Mouse (Mus musculus): Measurements from ENCODE around the gene Wnt11. TPM values are rescaled to one million over a fixed set of nuclear protein-coding genes. Genes with fewer than 3 reads are reported as not detected.

The Wnt11 gene
- polyA plus RNA-seq, 1 experiment from 2014 or later: 12.3 TPM

DNA sequence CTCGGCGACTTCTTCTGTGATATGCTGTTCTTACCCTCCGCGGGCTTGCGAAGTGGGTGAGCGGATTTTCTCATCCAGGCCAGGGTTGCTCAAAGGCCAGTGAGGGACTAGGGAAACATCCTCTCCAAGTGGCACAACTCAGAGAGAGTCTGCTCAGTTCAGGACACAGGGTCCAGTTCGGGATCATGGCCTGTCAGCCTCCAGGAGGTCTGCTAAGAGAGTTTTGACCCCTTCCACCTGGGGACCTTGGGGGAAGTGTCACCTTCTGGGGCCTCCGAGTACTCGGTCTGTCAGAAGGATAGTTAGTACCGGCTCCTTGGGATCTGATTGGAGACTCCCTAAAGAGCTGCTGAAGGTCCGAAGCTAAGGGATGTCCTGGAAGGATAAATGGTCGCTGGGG is 4.4 kb downstream of the Wnt11 start:
- H3K9me3 ChIP-seq (ENCODE audit: control insufficient read depth, low read length): no peaks in the 10 kb centered on the region
- no peak for ATAC-seq (ENCODE audit: low read depth)
- H3K4me3 ChIP-seq (ENCODE audit: low read length): peak overlapping the region; percentile 55
- peak overlapping the region; percentile 66 for H3K9ac ChIP-seq (ENCODE audit: low read length)
- H3K27ac ChIP-seq (ENCODE audit: low read length): no peak overlapping the region
- WGBS: 8% methylated on average over 12 of the region's 12 CpGs
- peak overlapping the region; percentile 90 for H3K4me2 ChIP-seq (ENCODE audit: low read depth, low read length)
- H3K36me3 ChIP-seq (ENCODE audit: control insufficient read depth, insufficient read depth, low read length): no peaks in the 10 kb centered on the region
- peaks cover 16% of the 10 kb centered on the region for H3K27me3 ChIP-seq (ENCODE audit: control insufficient read depth, insufficient read depth, low read depth, low read length)
- peaks cover 42% of the 10 kb centered on the region for H3K4me1 ChIP-seq (replicated peaks; ENCODE audit: control insufficient read depth, insufficient read depth, low read length)

DNA sequence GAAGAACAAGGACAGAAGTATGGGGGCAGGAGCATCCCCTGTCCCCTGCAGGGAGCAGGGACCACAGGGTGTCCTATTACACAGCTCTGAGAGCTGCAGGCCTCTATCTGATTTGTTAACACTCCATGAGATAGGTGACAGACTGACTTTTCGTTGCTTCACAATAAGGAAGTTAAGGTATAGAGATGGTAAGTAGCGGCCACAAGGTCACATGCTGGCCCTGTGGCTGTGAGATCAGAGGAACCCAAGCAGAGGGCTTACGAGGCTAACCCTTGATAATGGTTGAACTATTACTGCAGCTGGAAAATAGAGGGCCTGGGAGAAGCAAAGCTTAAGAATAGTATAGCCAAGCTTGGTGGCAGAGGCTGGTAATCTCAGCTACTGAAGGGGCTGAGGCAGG is 5.9 kb downstream of the Wnt11 start:
- no peak overlapping the region for H3K4me2 ChIP-seq (ENCODE audit: low read depth, low read length)
- peaks cover 36% of the 10 kb centered on the region for H3K4me1 ChIP-seq (replicated peaks; ENCODE audit: control insufficient read depth, insufficient read depth, low read length)
- H3K27me3 ChIP-seq (ENCODE audit: control insufficient read depth, insufficient read depth, low read depth, low read length): peaks cover 11% of the 10 kb centered on the region
- 64% methylated on average over 3 of the region's 3 CpGs for WGBS
- no peak overlapping the region for H3K4me3 ChIP-seq (ENCODE audit: low read length)
- no peak overlapping the region for H3K9ac ChIP-seq (ENCODE audit: low read length)
- no peaks in the 10 kb centered on the region for H3K36me3 ChIP-seq (ENCODE audit: control insufficient read depth, insufficient read depth, low read length)
- no peaks in the 10 kb centered on the region for H3K9me3 ChIP-seq (ENCODE audit: control insufficient read depth, low read length)
- ATAC-seq (ENCODE audit: low read depth): no peak
- no peak overlapping the region for H3K27ac ChIP-seq (ENCODE audit: low read length)

DNA sequence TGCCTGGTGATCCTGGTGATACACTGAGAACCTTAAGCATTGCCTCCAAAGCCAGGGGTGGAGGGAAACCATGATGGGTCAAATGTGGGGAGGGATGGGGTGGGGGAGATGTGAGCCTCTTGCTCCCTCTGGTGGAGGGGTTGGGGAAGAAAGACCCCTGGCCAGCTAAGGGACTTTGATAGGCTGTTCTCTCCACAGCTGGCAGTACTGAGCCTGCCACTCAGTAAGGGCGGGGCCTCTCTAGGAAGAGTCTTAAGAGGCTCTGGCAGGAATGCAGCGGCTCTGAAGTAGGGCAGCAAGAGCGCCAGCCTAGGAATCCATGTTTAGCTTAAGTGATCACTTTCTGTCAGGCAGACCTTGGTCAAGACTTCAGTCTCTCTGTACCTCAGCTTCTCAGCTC is 6.9 kb downstream of the Wnt11 start:
- peak; percentile 41 for ATAC-seq (ENCODE audit: low read depth)
- H3K4me2 ChIP-seq (ENCODE audit: low read depth, low read length): no peak overlapping the region

DNA sequence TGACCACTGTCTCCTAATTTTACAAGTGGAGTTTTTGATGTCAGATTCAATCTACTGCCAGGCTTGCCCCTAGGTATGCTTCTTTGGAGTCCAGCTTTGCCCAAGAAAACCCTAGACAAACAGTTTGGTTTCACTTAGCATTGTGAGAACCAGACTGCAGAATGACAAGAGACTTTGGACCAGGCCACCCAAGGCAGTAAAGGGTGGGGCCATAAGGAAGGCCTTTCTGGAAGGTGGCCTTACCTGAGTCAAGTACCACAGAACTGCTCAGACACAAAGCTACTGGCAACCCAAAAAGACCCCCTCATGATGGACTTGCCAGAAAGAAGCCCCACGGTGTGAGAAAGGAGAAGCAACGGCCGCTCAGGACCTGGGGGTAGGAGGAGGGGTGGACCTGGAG is 8.1 kb downstream of the Wnt11 start:
- H3K27ac ChIP-seq (ENCODE audit: low read length): no peak overlapping the region
- H3K4me1 ChIP-seq (replicated peaks; ENCODE audit: control insufficient read depth, insufficient read depth, low read length): peaks cover 30% of the 10 kb centered on the region
- peaks cover 6% of the 10 kb centered on the region for H3K27me3 ChIP-seq (ENCODE audit: control insufficient read depth, insufficient read depth, low read depth, low read length)
- H3K4me2 ChIP-seq (ENCODE audit: low read depth, low read length): no peak overlapping the region
- H3K36me3 ChIP-seq (ENCODE audit: control insufficient read depth, insufficient read depth, low read length): no peaks in the 10 kb centered on the region; the same call in 1 of the 2 replicates
- WGBS: 80% methylated on average over 3 of the region's 3 CpGs
- no peak overlapping the region for H3K9ac ChIP-seq (ENCODE audit: low read length)
- H3K9me3 ChIP-seq (ENCODE audit: control insufficient read depth, low read length): no peaks in the 10 kb centered on the region
- H3K4me3 ChIP-seq (ENCODE audit: low read length): no peak overlapping the region
- no peak for ATAC-seq (ENCODE audit: low read depth)

More for the DNA sequence above, 6.9 kb downstream of the Wnt11 start:
- H3K4me3 ChIP-seq (ENCODE audit: low read length): no peak overlapping the region
- peak overlapping the region; percentile 28; the same call in 1 of the 2 replicates for H3K27ac ChIP-seq (ENCODE audit: low read length)
- peaks cover 36% of the 10 kb centered on the region for H3K4me1 ChIP-seq (replicated peaks; ENCODE audit: control insufficient read depth, insufficient read depth, low read length)
- H3K27me3 ChIP-seq (ENCODE audit: control insufficient read depth, insufficient read depth, low read depth, low read length): peaks cover 8% of the 10 kb centered on the region
- no peaks in the 10 kb centered on the region; the same call in 1 of the 2 replicates for H3K36me3 ChIP-seq (ENCODE audit: control insufficient read depth, insufficient read depth, low read length)
- 31% methylated on average over 3 of the region's 3 CpGs for WGBS
- H3K9me3 ChIP-seq (ENCODE audit: control insufficient read depth, low read length): no peaks in the 10 kb centered on the region
- H3K9ac ChIP-seq (ENCODE audit: low read length): no peak overlapping the region

DNA sequence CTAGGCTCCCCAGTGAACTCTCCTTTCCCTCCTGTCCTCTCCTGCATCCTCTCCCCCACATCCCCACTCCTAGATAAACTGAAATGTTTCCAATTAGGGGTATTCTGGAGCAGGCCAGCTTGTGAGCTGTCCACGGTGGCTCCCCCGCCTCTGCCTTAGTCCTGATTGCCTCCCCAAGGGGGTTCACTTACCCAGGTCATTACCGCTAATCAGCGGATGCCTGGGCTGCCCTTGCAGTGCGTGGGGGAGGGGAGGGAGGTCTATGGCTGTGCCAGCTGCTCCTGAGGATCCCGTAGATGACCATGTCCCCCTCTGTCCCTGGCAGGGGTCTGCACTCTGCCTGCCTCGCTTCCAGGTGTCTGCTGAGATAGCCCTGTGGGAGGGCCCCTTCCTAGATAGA is 8.7 kb downstream of the Wnt11 start:
- WGBS: 50% methylated on average over 7 of the region's 7 CpGs
- no peaks in the 10 kb centered on the region for H3K9me3 ChIP-seq (ENCODE audit: control insufficient read depth, low read length)
- no peaks in the 10 kb centered on the region; the same call in 1 of the 2 replicates for H3K36me3 ChIP-seq (ENCODE audit: control insufficient read depth, insufficient read depth, low read length)
- H3K4me2 ChIP-seq (ENCODE audit: low read depth, low read length): no peak overlapping the region
- peaks cover 25% of the 10 kb centered on the region for H3K4me1 ChIP-seq (replicated peaks; ENCODE audit: control insufficient read depth, insufficient read depth, low read length)
- no peak for ATAC-seq (ENCODE audit: low read depth)
- no peak overlapping the region for H3K9ac ChIP-seq (ENCODE audit: low read length)
- no peak overlapping the region for H3K27ac ChIP-seq (ENCODE audit: low read length)
- H3K4me3 ChIP-seq (ENCODE audit: low read length): no peak overlapping the region
- peaks cover 6% of the 10 kb centered on the region for H3K27me3 ChIP-seq (ENCODE audit: control insufficient read depth, insufficient read depth, low read depth, low read length)

DNA sequence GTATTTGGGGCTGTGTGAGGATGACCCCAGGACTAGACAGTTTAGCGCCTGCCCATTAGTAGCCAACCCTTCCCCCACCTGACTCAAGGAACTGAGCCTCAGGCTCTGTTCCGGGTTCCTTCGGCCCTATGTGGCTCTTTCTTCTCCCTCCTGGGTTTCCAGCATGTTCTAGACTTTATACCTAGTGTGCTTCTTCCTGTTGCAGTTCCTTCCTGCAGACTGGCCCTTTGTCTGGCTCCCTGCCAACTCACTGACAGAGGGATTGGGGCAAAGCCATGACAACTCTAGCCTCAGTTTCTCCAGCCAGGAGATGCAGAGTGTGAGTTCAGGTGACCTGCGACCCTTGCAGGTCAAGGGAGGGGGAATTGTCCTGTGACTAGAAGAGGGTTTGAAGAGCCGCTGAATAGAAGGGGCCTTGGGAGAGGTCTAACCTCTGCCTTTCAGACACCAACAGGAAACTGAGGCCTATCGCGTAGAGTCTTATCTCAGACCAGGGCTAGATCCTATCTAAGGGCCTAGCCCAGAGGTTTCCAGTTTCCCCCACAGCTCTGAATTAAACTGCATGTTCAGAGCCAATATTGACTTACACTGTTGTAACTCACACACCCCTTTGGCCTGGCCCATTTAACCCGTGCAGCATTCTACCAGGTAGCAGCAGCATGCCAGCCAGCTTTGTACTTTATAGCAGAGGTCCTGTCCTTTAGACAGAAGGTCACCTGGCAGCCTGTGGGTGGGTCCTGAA is 14.2 kb downstream of the Wnt11 start:
- Histone ChIP-seq H3K4me2 (ENCODE audit: low read depth, low read length) (no peak overlapping the region), H3K4me3 (ENCODE audit: low read length) (no peak overlapping the region), H3K27ac (ENCODE audit: low read length) (no peak overlapping the region), H3K4me1 (replicated peaks; ENCODE audit: control insufficient read depth, insufficient read depth, low read length) (peaks cover 27% of the 10 kb centered on the region), H3K9me3 (ENCODE audit: control insufficient read depth, low read length) (no peaks in the 10 kb centered on the region), H3K36me3 (ENCODE audit: control insufficient read depth, insufficient read depth, low read length) (peaks cover 6% of the 10 kb centered on the region; the same call in 1 of the 2 replicates), H3K27me3 (ENCODE audit: control insufficient read depth, insufficient read depth, low read depth, low read length) (no peaks in the 10 kb centered on the region), H3K9ac (ENCODE audit: low read length) (no peak overlapping the region)
- ATAC-seq (ENCODE audit: low read depth): peak; percentile 34; the same call in 1 of the 2 replicates
- 65% methylated on average over 8 of the region's 8 CpGs for WGBS

DNA sequence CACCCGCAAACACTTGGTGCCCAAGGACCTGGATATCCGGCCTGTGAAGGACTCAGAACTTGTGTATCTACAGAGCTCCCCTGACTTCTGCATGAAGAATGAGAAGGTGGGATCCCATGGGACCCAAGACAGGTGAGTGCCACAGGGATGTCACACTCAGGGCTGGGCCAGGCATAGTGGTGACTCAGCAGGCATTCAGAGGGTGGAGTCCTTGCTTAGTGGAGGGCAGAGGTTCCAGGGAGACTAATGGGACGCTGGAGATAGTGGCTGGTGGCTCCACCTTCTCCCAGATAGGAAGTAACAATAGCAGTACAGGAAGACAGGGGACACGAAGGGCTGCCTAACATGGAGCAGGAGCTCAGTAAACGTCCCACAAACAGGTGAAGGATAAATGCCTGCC is 15.5 kb downstream of the Wnt11 start:
- Histone ChIP-seq H3K4me1 (replicated peaks; ENCODE audit: control insufficient read depth, insufficient read depth, low read length) (peaks cover 27% of the 10 kb centered on the region), H3K27ac (ENCODE audit: low read length) (no peak overlapping the region), H3K9ac (ENCODE audit: low read length) (no peak overlapping the region), H3K4me3 (ENCODE audit: low read length) (no peak overlapping the region), H3K9me3 (ENCODE audit: control insufficient read depth, low read length) (no peaks in the 10 kb centered on the region), H3K36me3 (ENCODE audit: control insufficient read depth, insufficient read depth, low read length) (peaks cover 6% of the 10 kb centered on the region; the same call in 1 of the 2 replicates), H3K4me2 (ENCODE audit: low read depth, low read length) (no peak overlapping the region), H3K27me3 (ENCODE audit: control insufficient read depth, insufficient read depth, low read depth, low read length) (no peaks in the 10 kb centered on the region)
- 77% methylated on average over 5 of the region's 5 CpGs for WGBS
- ATAC-seq (ENCODE audit: low read depth): no peak

DNA sequence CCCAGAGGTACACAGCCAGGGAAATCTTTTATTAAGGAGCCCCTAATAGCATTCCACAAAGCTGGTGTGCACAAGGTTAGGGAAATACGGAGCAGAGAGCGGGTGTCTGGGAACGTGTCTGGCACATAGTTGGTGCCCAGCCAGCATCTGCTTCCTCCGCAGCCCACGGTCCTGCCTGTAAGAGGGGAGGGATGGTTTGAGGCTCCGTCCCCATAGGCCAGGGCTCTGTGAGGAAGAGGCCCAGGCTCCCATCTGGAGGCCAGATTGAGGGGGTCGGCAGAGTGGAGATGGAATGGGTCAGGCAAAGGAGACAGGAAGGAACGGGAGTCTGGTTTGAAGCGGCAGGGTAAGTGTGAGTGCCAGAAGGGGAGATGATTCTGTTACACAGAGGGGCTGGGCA is 16.3 kb downstream of the Wnt11 start:
- Histone ChIP-seq H3K4me3 (ENCODE audit: low read length) (no peak overlapping the region), H3K36me3 (ENCODE audit: control insufficient read depth, insufficient read depth, low read length) (peaks cover 6% of the 10 kb centered on the region; the same call in 1 of the 2 replicates), H3K9ac (ENCODE audit: low read length) (peak overlapping the region; percentile 42), H3K9me3 (ENCODE audit: control insufficient read depth, low read length) (no peaks in the 10 kb centered on the region), H3K27ac (ENCODE audit: low read length) (peak overlapping the region; percentile 59), H3K27me3 (ENCODE audit: control insufficient read depth, insufficient read depth, low read depth, low read length) (no peaks in the 10 kb centered on the region), H3K4me1 (replicated peaks; ENCODE audit: control insufficient read depth, insufficient read depth, low read length) (peaks cover 27% of the 10 kb centered on the region), H3K4me2 (ENCODE audit: low read depth, low read length) (peak overlapping the region; percentile 24; the same call in 1 of the 2 replicates)
- ATAC-seq (ENCODE audit: low read depth): peak; percentile 77
- WGBS: 34% methylated on average over 9 of the region's 9 CpGs

DNA sequence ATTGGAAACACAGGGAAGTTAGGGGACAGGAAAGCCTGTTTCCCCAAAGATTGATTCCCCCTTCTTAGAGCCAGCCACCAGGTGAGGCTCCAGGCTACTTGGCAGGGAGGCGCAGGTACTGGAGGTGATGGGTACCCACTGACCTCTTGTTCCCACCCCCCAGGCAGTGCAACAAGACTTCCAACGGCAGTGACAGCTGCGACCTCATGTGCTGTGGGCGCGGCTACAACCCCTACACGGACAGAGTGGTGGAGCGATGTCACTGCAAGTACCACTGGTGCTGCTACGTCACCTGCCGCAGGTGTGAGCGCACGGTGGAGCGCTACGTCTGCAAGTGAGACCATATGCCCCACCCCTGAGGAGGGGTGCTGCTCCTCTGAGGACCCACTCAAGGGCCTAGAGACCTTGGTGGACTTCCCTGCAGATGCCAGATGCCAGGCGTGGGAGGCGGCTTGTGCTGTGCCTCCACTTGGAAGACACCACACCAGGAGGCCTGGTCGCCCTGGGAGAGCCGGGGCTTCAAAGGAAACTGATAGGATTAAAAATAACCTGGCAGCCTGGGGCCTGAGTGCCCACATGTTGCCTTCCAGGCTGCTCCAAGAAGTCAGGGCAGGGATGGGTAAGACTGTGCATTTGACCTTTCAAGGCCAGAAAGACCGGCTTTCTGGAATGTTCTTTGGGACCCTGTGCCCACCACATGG is 18.2 kb downstream of the Wnt11 start:
- Histone ChIP-seq H3K36me3 (ENCODE audit: control insufficient read depth, insufficient read depth, low read length) (peaks cover 6% of the 10 kb centered on the region; the same call in 1 of the 2 replicates), H3K4me2 (ENCODE audit: low read depth, low read length) (no peak overlapping the region), H3K4me3 (ENCODE audit: low read length) (no peak overlapping the region), H3K27me3 (ENCODE audit: control insufficient read depth, insufficient read depth, low read depth, low read length) (no peaks in the 10 kb centered on the region), H3K9ac (ENCODE audit: low read length) (no peak overlapping the region), H3K27ac (ENCODE audit: low read length) (no peak overlapping the region), H3K4me1 (replicated peaks; ENCODE audit: control insufficient read depth, insufficient read depth, low read length) (peaks cover 29% of the 10 kb centered on the region), H3K9me3 (ENCODE audit: control insufficient read depth, low read length) (no peaks in the 10 kb centered on the region)
- 84% methylated on average over 18 of the region's 18 CpGs for WGBS
- no peak for ATAC-seq (ENCODE audit: low read depth)

Measured in lung, embryonic 16.5 days (tissue).